Mouse (Mus musculus): Measurements from ENCODE around the gene Pdcd6.
A peak's percentile ranks its signal among the peaks of the same experiment; 100 is the strongest.

DNA sequence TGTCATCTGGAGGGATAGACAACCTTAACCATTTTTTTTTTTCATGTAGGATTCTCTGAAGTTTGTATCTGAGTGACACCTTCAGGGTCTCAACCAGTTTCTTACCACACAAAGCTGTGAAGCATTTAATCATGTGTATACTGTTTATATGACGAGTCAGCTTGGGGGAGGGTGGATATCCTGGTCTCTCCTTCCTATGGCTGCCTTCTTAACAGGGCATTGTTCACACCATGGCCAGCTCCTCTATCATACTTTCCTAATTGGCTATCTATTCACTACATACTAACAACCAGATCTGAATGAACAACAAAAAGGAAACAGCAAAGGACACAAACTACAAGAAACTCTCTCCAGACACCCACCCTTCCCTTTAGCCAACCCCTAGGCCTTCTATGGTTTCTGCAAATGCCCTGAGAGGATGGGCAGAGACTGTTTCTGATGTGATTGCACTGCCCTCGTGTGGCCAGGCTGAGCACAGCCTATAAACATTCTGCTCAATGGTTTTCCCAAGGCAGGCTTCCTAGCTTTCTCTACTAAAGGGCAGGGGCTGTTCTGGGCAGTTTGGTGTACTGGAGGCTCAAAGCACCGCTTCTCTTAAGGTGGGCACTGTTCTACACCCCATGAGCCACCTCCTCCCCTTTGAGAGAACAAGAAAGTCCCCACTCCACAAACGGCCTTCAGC lies 16.3 kb downstream of the Pdcd6 start:
- TF ChIP-seq EP300 (IDR thresholded peaks at IDR 0.05; ENCODE audit: low read depth) (no peak), CTCF (IDR thresholded peaks at IDR 0.05; ENCODE audit: low read depth) (peak; percentile 91)

All from liver, postnatal 0 days (tissue).